Mouse (Mus musculus): Measurements from ENCODE around the gene Ccdc28a.

DNA sequence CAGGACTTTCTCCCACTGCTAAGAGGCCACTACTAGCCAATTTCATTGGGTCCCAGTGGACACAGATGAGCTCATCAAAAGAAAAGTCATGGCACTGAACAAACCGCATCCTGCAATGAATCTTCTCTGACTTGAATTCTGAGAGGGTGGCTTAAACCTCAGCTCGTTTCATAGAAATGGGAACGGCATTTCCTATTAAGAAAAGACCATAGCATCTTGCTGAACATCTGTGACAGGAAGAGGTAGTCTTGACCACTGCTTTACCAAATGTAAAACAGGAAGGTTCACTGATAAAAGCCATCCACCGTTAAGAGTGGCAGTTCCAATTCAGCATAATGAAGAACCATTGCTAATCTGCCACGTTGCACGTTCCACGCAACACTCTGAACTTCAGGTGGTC is 58.1 kb downstream of the Ccdc28a start:
- no peak for TF ChIP-seq CTCF (IDR thresholded peaks at IDR 0.05; ENCODE audit: control insufficient read depth, insufficient read depth, insufficient read length)
- TF ChIP-seq MAX (IDR thresholded peaks at IDR 0.05): no peak
- TF ChIP-seq CEBPB (IDR thresholded peaks at IDR 0.05; ENCODE audit: low read depth): no peak
- no peak for TF ChIP-seq MYOG (IDR thresholded peaks at IDR 0.05; ENCODE audit: control insufficient read depth, extremely low read depth, insufficient read length)
- no peak for TF ChIP-seq MYOD1 (IDR thresholded peaks at IDR 0.05; ENCODE audit: control insufficient read depth, insufficient read length, low read depth)
- no peak for TF ChIP-seq FOSL1 (IDR thresholded peaks at IDR 0.05; ENCODE audit: insufficient read depth, low read length, poor library complexity, severe bottlenecking)
